Mouse (Mus musculus): Measurements from ENCODE around the gene Mei4. TPM values are rescaled to one million over a fixed set of nuclear protein-coding genes. Genes with fewer than 3 reads are reported as not detected.

Mei4 gene
- polyA plus RNA-seq (2012; rRNA removed): 0.12 and 0.16 TPM in 2 replicates

GRCm38 (mm10) chr9:81863181-81863887 lies at the start of gene Mei4:
Mei4 (plus strand) TSS chr9:81863670.
- Histone ChIP-seq H3K36me3 (ENCODE audit: control insufficient read depth, insufficient read depth, low read length) (no peaks in the 10 kb centered on the region), H3K27ac (ENCODE audit: control insufficient read depth, insufficient read depth, low read depth, low read length) (peak within 1 kb of the TSS; percentile 49; the same call in 1 of the 2 replicates), H3K27me3 (ENCODE audit: control insufficient read depth, insufficient read depth, low read length) (no peaks in the 10 kb centered on the region), H3K4me3 (ENCODE audit: control insufficient read depth, low read depth, low read length) (peak within 1 kb of the TSS; percentile 75), H3K4me1 (ENCODE audit: control insufficient read depth, insufficient read depth, low read length) (no peaks in the 10 kb centered on the region)
- no peak for TF ChIP-seq POLR2A (IDR thresholded peaks at IDR 0.05; ENCODE audit: control insufficient read depth, low read depth, low read length)
- no peak for TF ChIP-seq CTCF (IDR thresholded peaks at IDR 0.05; ENCODE audit: control insufficient read depth, insufficient read depth, insufficient replicate concordance, low read depth, low read length)

GRCm38 (mm10) chr9:81819715-81820373 lies 43.6 kb upstream of the Mei4 start:
- TF ChIP-seq CTCF (IDR thresholded peaks at IDR 0.05; ENCODE audit: control insufficient read depth, insufficient read depth, insufficient replicate concordance, low read depth, low read length): no peak
- TF ChIP-seq POLR2A (IDR thresholded peaks at IDR 0.05; ENCODE audit: control insufficient read depth, low read depth, low read length): no peak
- H3K4me3 ChIP-seq (ENCODE audit: control insufficient read depth, low read depth, low read length): no peak overlapping the region
- no peak overlapping the region for H3K27ac ChIP-seq (ENCODE audit: control insufficient read depth, insufficient read depth, low read depth, low read length)
- H3K4me1 ChIP-seq (ENCODE audit: control insufficient read depth, insufficient read depth, low read length): no peaks in the 10 kb centered on the region
- H3K27me3 ChIP-seq (ENCODE audit: control insufficient read depth, insufficient read depth, low read length): no peaks in the 10 kb centered on the region
- H3K36me3 ChIP-seq (ENCODE audit: control insufficient read depth, insufficient read depth, low read length): no peaks in the 10 kb centered on the region

GRCm38 (mm10) chr9:81827560-81827959 lies 35.9 kb upstream of the Mei4 start:
- Histone ChIP-seq H3K36me3 (ENCODE audit: control insufficient read depth, insufficient read depth, low read length) (no peaks in the 10 kb centered on the region), H3K27me3 (ENCODE audit: control insufficient read depth, insufficient read depth, low read length) (no peaks in the 10 kb centered on the region)

DNA sequence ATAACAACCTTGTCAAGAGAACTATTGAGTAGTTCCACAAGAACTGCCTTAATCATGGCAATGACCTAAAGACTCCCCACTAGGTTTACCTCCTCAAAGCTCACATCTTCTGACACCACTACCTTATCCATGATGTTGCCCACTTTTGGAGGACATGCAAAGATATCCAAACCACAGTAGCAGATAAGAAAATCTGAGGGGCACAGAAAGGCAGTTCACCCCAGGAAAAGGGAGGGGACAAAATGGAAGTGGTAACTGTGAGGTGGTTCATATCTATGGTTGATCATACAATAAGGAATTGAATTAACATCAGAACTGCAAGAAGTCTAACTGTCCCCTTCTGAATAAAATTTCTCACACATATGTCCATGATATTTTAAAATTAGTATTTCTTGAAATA lies 29.4 kb upstream of the Mei4 start:
- Histone ChIP-seq H3K4me3 (ENCODE audit: control insufficient read depth, low read depth, low read length) (no peak overlapping the region), H3K27ac (ENCODE audit: control insufficient read depth, insufficient read depth, low read depth, low read length) (no peak overlapping the region), H3K36me3 (ENCODE audit: control insufficient read depth, insufficient read depth, low read length) (no peaks in the 10 kb centered on the region), H3K27me3 (ENCODE audit: control insufficient read depth, insufficient read depth, low read length) (no peaks in the 10 kb centered on the region), H3K4me1 (ENCODE audit: control insufficient read depth, insufficient read depth, low read length) (no peaks in the 10 kb centered on the region)
- no peak for TF ChIP-seq POLR2A (IDR thresholded peaks at IDR 0.05; ENCODE audit: control insufficient read depth, low read depth, low read length)
- TF ChIP-seq CTCF (IDR thresholded peaks at IDR 0.05; ENCODE audit: control insufficient read depth, insufficient read depth, insufficient replicate concordance, low read depth, low read length): no peak

More at GRCm38 (mm10) chr9:81827560-81827959, 35.9 kb upstream of the Mei4 start:
- no peak overlapping the region for H3K4me3 ChIP-seq (ENCODE audit: control insufficient read depth, low read depth, low read length)
- TF ChIP-seq CTCF (IDR thresholded peaks at IDR 0.05; ENCODE audit: control insufficient read depth, insufficient read depth, insufficient replicate concordance, low read depth, low read length) (no peak), POLR2A (IDR thresholded peaks at IDR 0.05; ENCODE audit: control insufficient read depth, low read depth, low read length) (no peak)
- no peak overlapping the region for H3K27ac ChIP-seq (ENCODE audit: control insufficient read depth, insufficient read depth, low read depth, low read length)
- no peaks in the 10 kb centered on the region for H3K4me1 ChIP-seq (ENCODE audit: control insufficient read depth, insufficient read depth, low read length)

DNA sequence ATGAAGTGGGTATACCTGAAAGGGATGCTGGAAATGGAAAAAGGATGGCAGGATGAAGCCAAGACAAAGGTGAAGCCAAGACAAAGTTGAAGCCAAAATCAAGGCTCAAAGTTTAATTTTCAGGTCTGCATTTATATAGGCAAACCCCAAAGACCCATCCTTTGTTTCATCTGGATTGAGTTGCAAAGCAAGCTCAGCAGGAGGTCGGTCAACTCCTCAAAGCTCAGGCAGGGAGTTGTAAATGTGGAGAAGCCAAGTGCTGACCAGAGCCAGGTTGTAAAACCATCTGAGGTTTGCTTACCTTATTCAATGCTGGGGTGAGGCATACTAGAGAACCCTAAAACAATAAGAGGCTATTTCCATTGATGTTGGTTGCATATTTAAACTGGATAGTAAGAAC lies 4.6 kb upstream of the Mei4 start:
- TF ChIP-seq POLR2A (IDR thresholded peaks at IDR 0.05; ENCODE audit: control insufficient read depth, low read depth, low read length) (no peak), CTCF (IDR thresholded peaks at IDR 0.05; ENCODE audit: control insufficient read depth, insufficient read depth, insufficient replicate concordance, low read depth, low read length) (no peak)
- Histone ChIP-seq H3K27ac (ENCODE audit: control insufficient read depth, insufficient read depth, low read depth, low read length) (no peak overlapping the region), H3K4me3 (ENCODE audit: control insufficient read depth, low read depth, low read length) (no peak overlapping the region), H3K27me3 (ENCODE audit: control insufficient read depth, insufficient read depth, low read length) (no peaks in the 10 kb centered on the region), H3K36me3 (ENCODE audit: control insufficient read depth, insufficient read depth, low read length) (no peaks in the 10 kb centered on the region), H3K4me1 (ENCODE audit: control insufficient read depth, insufficient read depth, low read length) (no peaks in the 10 kb centered on the region)

- Histone ChIP-seq H3K4me3 (ENCODE audit: control insufficient read depth, low read depth, low read length) (peak overlapping the region; percentile 75), H3K36me3 (ENCODE audit: control insufficient read depth, insufficient read depth, low read length) (no peaks in the 10 kb centered on the region), H3K27me3 (ENCODE audit: control insufficient read depth, insufficient read depth, low read length) (no peaks in the 10 kb centered on the region), H3K4me1 (ENCODE audit: control insufficient read depth, insufficient read depth, low read length) (no peaks in the 10 kb centered on the region), H3K27ac (ENCODE audit: control insufficient read depth, insufficient read depth, low read depth, low read length) (no peak overlapping the region)
- TF ChIP-seq CTCF (IDR thresholded peaks at IDR 0.05; ENCODE audit: control insufficient read depth, insufficient read depth, insufficient replicate concordance, low read depth, low read length) (no peak), POLR2A (IDR thresholded peaks at IDR 0.05; ENCODE audit: control insufficient read depth, low read depth, low read length) (no peak)
These were observed 391 bp downstream of the Mei4 start for GRCm38 (mm10) chr9:81863888-81864234.

DNA sequence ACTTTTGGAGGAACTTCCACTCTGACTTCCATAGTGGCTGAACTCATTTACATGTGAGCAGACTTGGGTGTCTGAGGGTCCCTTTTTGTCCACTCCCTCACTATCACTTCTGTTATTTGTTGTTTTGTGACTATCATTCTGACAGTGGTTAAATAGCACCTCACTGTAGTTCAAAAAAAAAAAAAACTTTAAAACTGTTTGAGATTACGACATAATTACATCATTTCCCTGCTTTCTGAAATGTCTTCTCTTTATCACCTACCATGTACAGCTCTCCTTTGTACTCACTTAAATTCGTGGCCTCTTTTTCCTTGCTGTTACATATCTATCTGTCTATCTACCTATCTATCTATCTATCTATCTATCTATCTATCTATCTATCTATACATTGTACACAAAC lies 2.6 kb downstream of the Mei4 start:
- no peak overlapping the region for H3K27ac ChIP-seq (ENCODE audit: control insufficient read depth, insufficient read depth, low read depth, low read length)
- no peak overlapping the region for H3K4me3 ChIP-seq (ENCODE audit: control insufficient read depth, low read depth, low read length)
- no peaks in the 10 kb centered on the region for H3K36me3 ChIP-seq (ENCODE audit: control insufficient read depth, insufficient read depth, low read length)
- no peaks in the 10 kb centered on the region for H3K27me3 ChIP-seq (ENCODE audit: control insufficient read depth, insufficient read depth, low read length)
- no peak for TF ChIP-seq CTCF (IDR thresholded peaks at IDR 0.05; ENCODE audit: control insufficient read depth, insufficient read depth, insufficient replicate concordance, low read depth, low read length)
- TF ChIP-seq POLR2A (IDR thresholded peaks at IDR 0.05; ENCODE audit: control insufficient read depth, low read depth, low read length): no peak
- H3K4me1 ChIP-seq (ENCODE audit: control insufficient read depth, insufficient read depth, low read length): no peaks in the 10 kb centered on the region

Measured in testis, adult 2 months (tissue).